Mouse (Mus musculus) liver, embryonic 15.5 days (tissue): Measurements from ENCODE around the gene Slc7a8. TPM values are rescaled to one million over a fixed set of nuclear protein-coding genes. Genes with fewer than 3 reads are reported as not detected.

ENCODE experiments used
- ATAC-seq: fragments of 200-750 bp; cut with Nextera tagmentation; 2 replicates; pipeline ENCODE4 v1.8.0; 2017; ENCODE audit warnings: moderate number of reproducible peaks, mild to moderate bottlenecking, moderate library complexity; ENCODE audit not compliant: insufficient read depth
- H3K27ac ChIP-seq: fragments of 300-500 bp; sonication (generic); replicated peaks from 2 replicates; pipeline ENCODE4 v1.5.1; 2015; ENCODE audit warnings: mild to moderate bottlenecking, inconsistent platforms
- H3K27me3 ChIP-seq: fragments of 300-500 bp; sonication (generic); 2 replicates; pipeline ENCODE4 v1.6.1; 2015; ENCODE audit warnings: mild to moderate bottlenecking, inconsistent platforms
- H3K36me3 ChIP-seq: fragments of 300-500 bp; sonication (generic); replicated peaks from 2 replicates; pipeline ENCODE4 v1.6.1; 2015; ENCODE audit warnings: moderate library complexity, mild to moderate bottlenecking, inconsistent platforms
- H3K4me1 ChIP-seq: fragments of 300-500 bp; sonication (generic); replicated peaks from 2 replicates; pipeline ENCODE4 v1.6.1; 2015; ENCODE audit warnings: inconsistent platforms
- H3K4me2 ChIP-seq: fragments of 300-500 bp; sonication (generic); 2 replicates; pipeline ENCODE4 v1.6.1; 2015; ENCODE audit warnings: moderate library complexity, mild to moderate bottlenecking, inconsistent platforms
- H3K4me3 ChIP-seq: fragments of 300-500 bp; sonication (generic); replicated peaks from 2 replicates; pipeline ENCODE4 v1.5.1; 2015; ENCODE audit warnings: mild to moderate bottlenecking, inconsistent platforms
- H3K9ac ChIP-seq: fragments of 300-500 bp; sonication (generic); 2 replicates; pipeline ENCODE4 v1.6.1; 2015; ENCODE audit warnings: moderate library complexity, mild to moderate bottlenecking, inconsistent platforms
- H3K9me3 ChIP-seq: fragments of 300-500 bp; sonication (generic); replicated peaks from 2 replicates; pipeline ENCODE4 v1.6.1; 2016; ENCODE audit warnings: inconsistent platforms
- WGBS: fragments of 180-500 bp; shearing (Covaris S2); methylation state at CpG from one replicate; pipeline ENCODE4 v1.1.7; 2015; ENCODE audit warnings: mixed read lengths; ENCODE audit not compliant: insufficient replicate concordance; 5-methylcytosine and 5-hydroxymethylcytosine counted together
- polyA plus RNA-seq: library from polyadenylated mRNA; unstranded; fragments of >200 nt; fragmentation: Nextera tagmentation; extraction: Ambion mirVana; gene quantifications from 2 replicates; pipeline ENCODE4 v1.2.1, GENCODE M21; 2015

The Slc7a8 gene
- polyA plus RNA-seq, 1 experiment from 2014 or later, result 3.0 TPM

GRCm38 (mm10) chr14:54753986-54754601 is 27.7 kb downstream of the Slc7a8 start:
- H3K27me3 ChIP-seq, result no peaks in the 10 kb centered on the region
- no peak overlapping the region for H3K4me2 ChIP-seq
- H3K4me1 ChIP-seq, result no peaks in the 10 kb centered on the region; the same call in 1 of the 2 replicates
- no peak overlapping the region for H3K4me3 ChIP-seq
- 51% methylated on average over 14 of the region's 14 CpGs for WGBS
- H3K9me3 ChIP-seq, result no peaks in the 10 kb centered on the region
- H3K27ac ChIP-seq, result no peak overlapping the region; the same call in 1 of the 2 replicates
- no peak overlapping the region for H3K9ac ChIP-seq
- no peaks in the 10 kb centered on the region for H3K36me3 ChIP-seq
- no peak for ATAC-seq

- H3K4me2 ChIP-seq, result no peak overlapping the region
- ATAC-seq, result no peak
- WGBS, result 67% methylated on average over 6 of the region's 6 CpGs
- H3K27ac ChIP-seq, result no peak overlapping the region
- H3K9me3 ChIP-seq, result no peaks in the 10 kb centered on the region
- no peaks in the 10 kb centered on the region; the same call in 1 of the 2 replicates for H3K4me1 ChIP-seq
- H3K36me3 ChIP-seq, result no peaks in the 10 kb centered on the region
- no peaks in the 10 kb centered on the region for H3K27me3 ChIP-seq
- no peak overlapping the region for H3K4me3 ChIP-seq
- no peak overlapping the region for H3K9ac ChIP-seq
Measured at GRCm38 (mm10) chr14:54752938-54753337, 28.8 kb downstream of the Slc7a8 start.

GRCm38 (mm10) chr14:54751768-54752167 is 30.0 kb downstream of the Slc7a8 start:
- Histone ChIP-seq H3K4me2 (no peak overlapping the region), H3K36me3 (no peaks in the 10 kb centered on the region), H3K27me3 (no peaks in the 10 kb centered on the region), H3K4me1 (no peaks in the 10 kb centered on the region; the same call in 1 of the 2 replicates), H3K4me3 (no peak overlapping the region), H3K27ac (no peak overlapping the region), H3K9me3 (no peaks in the 10 kb centered on the region), H3K9ac (no peak overlapping the region)
- 25% methylated on average over 1 of the region's 1 CpGs for WGBS
- no peak for ATAC-seq

GRCm38 (mm10) chr14:54749238-54749637 is 32.5 kb downstream of the Slc7a8 start:
- Histone ChIP-seq H3K9ac (no peak overlapping the region), H3K9me3 (no peaks in the 10 kb centered on the region), H3K4me1 (peaks cover 6% of the 10 kb centered on the region), H3K4me3 (no peak overlapping the region), H3K27ac (no peak overlapping the region), H3K36me3 (no peaks in the 10 kb centered on the region), H3K27me3 (no peaks in the 10 kb centered on the region), H3K4me2 (no peak overlapping the region)
- 36% methylated on average over 4 of the region's 4 CpGs for WGBS
- ATAC-seq, result no peak

GRCm38 (mm10) chr14:54747942-54748917 is 33.5 kb downstream of the Slc7a8 start:
- ATAC-seq, result no peak
- WGBS, result 52% methylated on average over 16 of the region's 16 CpGs
- Histone ChIP-seq H3K4me2 (no peak overlapping the region), H3K36me3 (no peaks in the 10 kb centered on the region), H3K27me3 (no peaks in the 10 kb centered on the region), H3K9me3 (no peaks in the 10 kb centered on the region), H3K4me1 (peaks cover 6% of the 10 kb centered on the region), H3K4me3 (no peak overlapping the region), H3K27ac (no peak overlapping the region), H3K9ac (no peak overlapping the region)

- Histone ChIP-seq H3K36me3 (no peaks in the 10 kb centered on the region), H3K9me3 (no peaks in the 10 kb centered on the region), H3K9ac (no peak overlapping the region), H3K27me3 (no peaks in the 10 kb centered on the region), H3K4me3 (no peak overlapping the region), H3K4me1 (peaks cover 10% of the 10 kb centered on the region), H3K27ac (no peak overlapping the region), H3K4me2 (no peak overlapping the region)
- ATAC-seq, result no peak
- 34% methylated on average over 9 of the region's 9 CpGs for WGBS
Measured at GRCm38 (mm10) chr14:54746038-54746437, 35.7 kb downstream of the Slc7a8 start.

GRCm38 (mm10) chr14:54744473-54744872 is 37.3 kb downstream of the Slc7a8 start:
- ATAC-seq, result no peak
- 30% methylated on average over 8 of the region's 8 CpGs for WGBS

GRCm38 (mm10) chr14:54742375-54742774 is 39.4 kb downstream of the Slc7a8 start:
- H3K27ac ChIP-seq, result no peak overlapping the region
- no peak overlapping the region for H3K4me2 ChIP-seq
- no peaks in the 10 kb centered on the region for H3K27me3 ChIP-seq
- H3K9ac ChIP-seq, result no peak overlapping the region
- ATAC-seq, result no peak
- 55% methylated on average over 2 of the region's 2 CpGs for WGBS
- H3K9me3 ChIP-seq, result no peaks in the 10 kb centered on the region
- peaks cover 10% of the 10 kb centered on the region for H3K4me1 ChIP-seq
- no peak overlapping the region for H3K4me3 ChIP-seq
- no peaks in the 10 kb centered on the region for H3K36me3 ChIP-seq

More at GRCm38 (mm10) chr14:54744473-54744872, 37.3 kb downstream of the Slc7a8 start:
- H3K9me3 ChIP-seq, result no peaks in the 10 kb centered on the region
- no peak overlapping the region for H3K27ac ChIP-seq
- no peaks in the 10 kb centered on the region for H3K27me3 ChIP-seq
- no peak overlapping the region for H3K4me2 ChIP-seq
- peaks cover 10% of the 10 kb centered on the region for H3K4me1 ChIP-seq
- H3K4me3 ChIP-seq, result no peak overlapping the region
- no peaks in the 10 kb centered on the region for H3K36me3 ChIP-seq
- no peak overlapping the region for H3K9ac ChIP-seq

GRCm38 (mm10) chr14:54741721-54742120 is 40.0 kb downstream of the Slc7a8 start:
- no peak for ATAC-seq
- no peaks in the 10 kb centered on the region for H3K36me3 ChIP-seq
- no peaks in the 10 kb centered on the region for H3K9me3 ChIP-seq
- no peak overlapping the region for H3K9ac ChIP-seq
- H3K4me1 ChIP-seq, result peaks cover 10% of the 10 kb centered on the region
- H3K27me3 ChIP-seq, result no peaks in the 10 kb centered on the region
- H3K4me2 ChIP-seq, result no peak overlapping the region
- H3K27ac ChIP-seq, result no peak overlapping the region
- H3K4me3 ChIP-seq, result no peak overlapping the region
- 63% methylated on average over 6 of the region's 6 CpGs for WGBS

GRCm38 (mm10) chr14:54737634-54738033 is 44.1 kb downstream of the Slc7a8 start:
- H3K4me1 ChIP-seq, result peaks cover 4% of the 10 kb centered on the region
- H3K4me2 ChIP-seq, result no peak overlapping the region
- no peaks in the 10 kb centered on the region for H3K27me3 ChIP-seq
- WGBS, result 73% methylated on average over 10 of the region's 10 CpGs
- no peak overlapping the region for H3K4me3 ChIP-seq
- H3K36me3 ChIP-seq, result no peaks in the 10 kb centered on the region
- ATAC-seq, result no peak
- no peak overlapping the region for H3K27ac ChIP-seq
- no peaks in the 10 kb centered on the region for H3K9me3 ChIP-seq
- H3K9ac ChIP-seq, result no peak overlapping the region
